Mouse (Mus musculus): ENCODE data around the gene Alox8. TPM values are rescaled to one million over a fixed set of nuclear protein-coding genes. Genes with fewer than 3 reads are reported as not detected.

The Alox8 gene
- polyA plus RNA-seq, 1 experiment, result not detected

GRCm38 (mm10) chr11:69135361-69135760 is 62.3 kb downstream of the Alox8 start:
- 95% methylated on average over 6 of the region's 6 CpGs for WGBS
- TF ChIP-seq CTCF (IDR thresholded peaks at IDR 0.05; ENCODE audit: insufficient read depth, low read depth, low read length) (no peak), POLR2A (IDR thresholded peaks at IDR 0.05; ENCODE audit: insufficient read depth, low read depth, low read length) (no peak)
- Histone ChIP-seq H3K27ac (ENCODE audit: insufficient read depth, low read depth, low read length) (no peak overlapping the region), H3K4me3 (ENCODE audit: insufficient read depth, low read depth, low read length) (no peak overlapping the region), H3K4me1 (ENCODE audit: control insufficient read depth, insufficient read depth, low read length) (peaks cover 13% of the 10 kb centered on the region)

DNA sequence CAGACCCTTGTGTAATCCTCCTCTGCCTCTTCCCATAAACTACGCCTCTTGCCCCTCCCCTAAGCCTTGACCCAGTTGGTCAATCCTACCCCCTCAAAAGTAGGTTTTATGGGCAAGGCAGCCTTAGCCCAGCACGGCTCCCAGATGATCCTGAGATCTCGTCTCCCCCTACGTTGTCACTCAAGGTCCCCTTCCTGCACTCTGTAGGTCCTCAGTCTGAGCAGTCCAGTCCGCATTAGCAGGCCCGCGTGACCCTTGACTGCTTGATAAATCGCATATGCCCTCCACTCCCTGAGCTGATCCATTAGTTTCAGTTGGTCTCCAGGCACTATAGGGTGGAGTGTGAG is 63.0 kb downstream of the Alox8 start:
- no peak overlapping the region for H3K27ac ChIP-seq (ENCODE audit: insufficient read depth, low read depth, low read length)
- H3K4me1 ChIP-seq (ENCODE audit: control insufficient read depth, insufficient read depth, low read length), result peaks cover 13% of the 10 kb centered on the region
- 51% methylated on average over 8 of the region's 8 CpGs for WGBS
- TF ChIP-seq CTCF (IDR thresholded peaks at IDR 0.05; ENCODE audit: insufficient read depth, low read depth, low read length) (no peak), POLR2A (IDR thresholded peaks at IDR 0.05; ENCODE audit: insufficient read depth, low read depth, low read length) (no peak)
- H3K4me3 ChIP-seq (ENCODE audit: insufficient read depth, low read depth, low read length), result peak overlapping the region; percentile 44

Other genes with a start within 250 kb of the Alox8 start
- not detected in 2 replicates for gene Arhgef15, start 240.4 kb downstream of the Alox8 start, polyA plus RNA-seq (2012; ENCODE audit: insufficient read depth, insufficient read length, low replicate concordance, missing spikeins)
- not detected in 2 replicates for gene Slc25a35, start 229.7 kb downstream of the Alox8 start, polyA plus RNA-seq (2012; ENCODE audit: insufficient read depth, insufficient read length, low replicate concordance, missing spikeins)
- not detected in 2 replicates for gene Rangrf, start 222.7 kb downstream of the Alox8 start, polyA plus RNA-seq (2012; ENCODE audit: insufficient read depth, insufficient read length, low replicate concordance, missing spikeins)
- gene Pfas, start 189.4 kb downstream of the Alox8 start, polyA plus RNA-seq (2012; ENCODE audit: insufficient read depth, insufficient read length, low replicate concordance, missing spikeins), result not detected in 2 replicates
- gene Ctc1, start 181.9 kb downstream of the Alox8 start, polyA plus RNA-seq (2012; ENCODE audit: insufficient read depth, insufficient read length, low replicate concordance, missing spikeins), result not detected in 2 replicates
- gene Aurkb, start 152.2 kb downstream of the Alox8 start, polyA plus RNA-seq (2012; ENCODE audit: insufficient read depth, insufficient read length, low replicate concordance, missing spikeins), result not detected in 2 replicates
- not detected in 2 replicates for gene Borcs6, start 138.1 kb downstream of the Alox8 start, polyA plus RNA-seq (2012; ENCODE audit: insufficient read depth, insufficient read length, low replicate concordance, missing spikeins)
- not detected in 2 replicates for gene Tmem107, start 127.0 kb downstream of the Alox8 start, polyA plus RNA-seq (2012; ENCODE audit: insufficient read depth, insufficient read length, low replicate concordance, missing spikeins)
- gene Vamp2, start 109.4 kb downstream of the Alox8 start, polyA plus RNA-seq (2012; ENCODE audit: insufficient read depth, insufficient read length, low replicate concordance, missing spikeins), result 348 and 768 TPM in 2 replicates
- gene Per1, start 102.6 kb downstream of the Alox8 start, polyA plus RNA-seq (2012; ENCODE audit: insufficient read depth, insufficient read length, low replicate concordance, missing spikeins), result not detected in 2 replicates
- gene Hes7, start 77.4 kb downstream of the Alox8 start, polyA plus RNA-seq (2012; ENCODE audit: insufficient read depth, insufficient read length, low replicate concordance, missing spikeins), result not detected in 2 replicates
- not detected in 2 replicates for gene 9130213A22Rik, start 75.3 kb downstream of the Alox8 start, polyA plus RNA-seq (2012; ENCODE audit: insufficient read depth, insufficient read length, low replicate concordance, missing spikeins)
- not detected in 2 replicates for gene Aloxe3, start 71.9 kb downstream of the Alox8 start, polyA plus RNA-seq (2012; ENCODE audit: insufficient read depth, insufficient read length, low replicate concordance, missing spikeins)
- gene Alox12b, start 40.9 kb downstream of the Alox8 start, polyA plus RNA-seq (2012; ENCODE audit: insufficient read depth, insufficient read length, low replicate concordance, missing spikeins), result not detected in 2 replicates
- gene Gucy2e, start 39.2 kb upstream of the Alox8 start, polyA plus RNA-seq (2012; ENCODE audit: insufficient read depth, insufficient read length, low replicate concordance, missing spikeins), result not detected in 2 replicates
- not detected in 2 replicates for gene Cntrob, start 125.9 kb upstream of the Alox8 start, polyA plus RNA-seq (2012; ENCODE audit: insufficient read depth, insufficient read length, low replicate concordance, missing spikeins)
- not detected in 2 replicates for gene Trappc1, start 126.1 kb upstream of the Alox8 start, polyA plus RNA-seq (2012; ENCODE audit: insufficient read depth, insufficient read length, low replicate concordance, missing spikeins)
- gene Kcnab3, start 128.4 kb upstream of the Alox8 start, polyA plus RNA-seq (2012; ENCODE audit: insufficient read depth, insufficient read length, low replicate concordance, missing spikeins), result not detected in 2 replicates
- not detected in 2 replicates for gene Rnf227, start 142.6 kb upstream of the Alox8 start, polyA plus RNA-seq (2012; ENCODE audit: insufficient read depth, insufficient read length, low replicate concordance, missing spikeins)
- 175 and 278 TPM in 2 replicates for gene Chd3, start 171.6 kb upstream of the Alox8 start, polyA plus RNA-seq (2012; ENCODE audit: insufficient read depth, insufficient read length, low replicate concordance, missing spikeins)
- gene Naa38, start 197.6 kb upstream of the Alox8 start, polyA plus RNA-seq (2012; ENCODE audit: insufficient read depth, insufficient read length, low replicate concordance, missing spikeins), result not detected in 2 replicates
- not detected in 2 replicates for gene Cyb5d1, start 197.8 kb upstream of the Alox8 start, polyA plus RNA-seq (2012; ENCODE audit: insufficient read depth, insufficient read length, low replicate concordance, missing spikeins)
- gene Tmem88, start 200.4 kb upstream of the Alox8 start, polyA plus RNA-seq (2012; ENCODE audit: insufficient read depth, insufficient read length, low replicate concordance, missing spikeins), result not detected in 2 replicates
- 114 TPM in 1 of 2 replicates, not detected in the other for gene Kdm6b, start 215.8 kb upstream of the Alox8 start, polyA plus RNA-seq (2012; ENCODE audit: insufficient read depth, insufficient read length, low replicate concordance, missing spikeins)